Mouse (Mus musculus) c-Kit-positive CD71-positive TER-119-positive erythroid progenitor cells, embryonic 14.5 days (primary cell): ENCODE data around the gene Tnpo1.
"Not testable (repeated sequence)": the region's sequence is repeated elsewhere in the genome, so short reads cannot be mapped to it uniquely, and the experiment has no call there.

ENCODE experiments used
- DNase-seq: peaks from one replicate; pipeline ENCODE4 v3.0.0-alpha.2; 2013; ENCODE audit warnings: low spot score

Tnpo1 gene

DNA sequence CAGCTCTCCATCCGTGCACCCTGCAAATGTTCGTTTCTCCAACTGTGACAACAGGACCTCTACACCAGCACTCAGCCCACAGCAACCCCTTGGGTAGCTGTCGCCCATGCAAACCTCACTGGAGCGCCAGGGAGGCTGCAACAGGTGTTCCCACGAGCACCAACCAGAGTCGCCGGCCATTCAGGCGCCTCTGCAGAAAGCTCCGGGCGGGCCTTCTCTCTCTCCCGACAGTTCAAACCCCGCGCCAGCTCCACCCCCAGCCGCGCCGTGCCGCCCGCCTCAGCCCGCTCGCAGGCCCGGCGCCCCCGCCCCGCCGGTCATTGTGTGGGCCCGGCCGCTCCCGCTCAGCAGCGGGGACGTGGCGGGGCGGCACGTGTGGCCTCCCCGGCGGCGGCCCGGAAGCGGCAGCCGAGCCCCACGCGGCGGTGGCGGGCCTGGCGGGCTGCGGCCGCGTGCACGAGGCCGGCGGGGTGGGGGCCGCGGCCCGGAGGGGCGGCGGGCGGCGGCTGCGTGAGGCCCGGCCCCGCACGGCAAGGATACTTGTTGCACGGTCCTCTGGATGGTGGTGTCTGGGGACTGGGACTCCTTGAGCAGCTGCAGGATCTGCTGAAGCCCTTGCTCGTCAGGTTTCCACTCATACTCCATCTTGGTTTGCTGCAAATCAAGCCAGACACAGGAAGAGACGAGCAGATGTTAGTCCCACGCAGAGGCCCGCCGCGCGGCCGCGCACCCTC, 35.9 kb downstream of the Tnpo1 start:
- DNase-seq: peak; percentile 47

DNA sequence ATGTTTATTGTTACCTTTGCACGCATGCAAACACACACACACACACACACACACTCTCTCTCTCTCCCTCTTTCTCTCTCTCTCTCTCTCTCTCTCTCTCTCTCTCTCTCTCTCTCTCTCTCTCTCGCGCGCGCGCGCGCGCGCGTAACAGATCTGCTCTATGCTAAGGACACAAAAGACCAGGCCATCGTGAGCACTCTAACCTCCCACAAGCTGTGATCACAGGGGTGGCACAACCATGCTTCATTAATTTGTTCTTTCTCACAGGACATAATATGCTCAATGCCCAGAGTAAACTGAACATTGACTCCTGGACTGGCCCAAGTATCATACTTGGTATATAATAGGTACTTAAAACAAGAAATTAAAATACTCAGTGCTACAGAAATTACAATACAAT, 37.0 kb downstream of the Tnpo1 start:
- DNase-seq: no peak

DNA sequence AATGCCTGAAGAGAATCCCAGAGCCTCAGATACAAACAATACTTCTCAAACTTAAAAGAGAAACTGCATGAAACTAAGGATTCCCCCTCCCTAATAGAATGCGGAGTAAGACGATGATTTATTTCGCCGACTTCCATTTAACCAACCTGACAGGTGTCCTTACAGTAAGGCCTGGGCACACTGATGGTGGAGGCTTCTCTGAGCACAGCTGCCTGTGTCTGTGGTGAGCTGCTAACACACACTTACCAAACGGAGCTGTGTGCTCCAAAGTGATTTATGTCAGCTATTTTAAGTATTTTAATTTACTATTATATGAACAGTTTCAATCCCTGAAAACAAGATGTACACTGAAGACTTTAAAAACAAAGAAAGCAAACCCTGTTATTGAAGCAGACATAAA, 42.4 kb downstream of the Tnpo1 start:
- no peak for DNase-seq

DNA sequence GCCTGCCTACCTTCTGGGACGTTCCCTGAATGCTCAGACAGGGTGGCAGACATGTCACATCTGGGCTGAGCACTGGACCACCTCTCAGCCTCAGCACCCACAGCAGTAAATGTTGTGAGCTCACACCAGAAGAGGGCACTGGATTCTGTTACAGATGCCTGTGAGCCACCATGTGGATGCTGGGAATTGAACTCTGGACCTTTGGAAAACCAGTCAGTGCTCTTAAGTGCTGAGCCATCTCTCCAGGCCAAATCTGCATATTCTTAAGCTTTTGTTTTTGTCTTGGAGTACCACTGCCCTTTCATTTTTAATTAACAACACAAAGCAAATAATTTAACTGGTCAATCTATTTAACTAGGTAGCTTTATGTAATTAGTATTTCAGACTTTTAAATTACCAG, 44.2 kb downstream of the Tnpo1 start:
- DNase-seq: no peak

DNA sequence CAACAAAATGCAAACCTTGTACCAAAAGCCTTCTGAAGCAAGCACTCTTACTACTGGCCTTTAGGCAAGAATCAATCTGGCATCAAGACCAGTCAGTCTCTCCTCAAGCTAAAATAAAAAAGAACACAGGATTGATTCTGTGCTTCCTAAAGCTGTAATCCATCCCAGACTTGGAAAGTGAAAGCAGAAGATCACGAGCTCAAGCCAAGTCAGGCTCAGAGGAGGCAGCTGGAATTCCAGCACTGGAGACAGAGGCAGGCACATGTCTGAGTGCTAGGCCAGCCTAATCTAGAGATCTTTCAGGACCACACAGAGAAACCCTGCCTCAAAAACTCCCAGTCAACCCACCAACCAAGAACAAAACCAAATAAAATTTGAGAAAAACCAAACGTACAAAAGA, 45.8 kb downstream of the Tnpo1 start:
- DNase-seq: no peak

DNA sequence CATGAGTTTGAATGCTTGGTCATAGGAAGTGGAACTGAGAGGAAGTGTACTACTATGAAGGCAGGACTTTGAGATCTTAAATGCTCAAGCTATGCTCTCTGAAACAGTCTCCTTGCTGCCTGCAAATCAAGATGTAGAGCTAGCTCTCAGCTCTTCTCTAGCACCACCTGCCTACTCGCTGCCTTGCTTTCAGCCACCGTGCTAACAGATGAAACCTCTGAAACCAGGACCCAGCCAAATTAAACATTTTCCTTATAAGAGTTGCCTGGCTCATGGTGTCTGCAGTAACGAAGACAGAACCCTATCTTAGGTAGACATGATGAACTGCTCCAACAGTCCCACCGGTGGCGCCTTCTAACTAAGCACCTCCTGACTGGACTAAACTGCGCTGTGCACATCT, 46.8 kb downstream of the Tnpo1 start:
- no peak for DNase-seq

DNA sequence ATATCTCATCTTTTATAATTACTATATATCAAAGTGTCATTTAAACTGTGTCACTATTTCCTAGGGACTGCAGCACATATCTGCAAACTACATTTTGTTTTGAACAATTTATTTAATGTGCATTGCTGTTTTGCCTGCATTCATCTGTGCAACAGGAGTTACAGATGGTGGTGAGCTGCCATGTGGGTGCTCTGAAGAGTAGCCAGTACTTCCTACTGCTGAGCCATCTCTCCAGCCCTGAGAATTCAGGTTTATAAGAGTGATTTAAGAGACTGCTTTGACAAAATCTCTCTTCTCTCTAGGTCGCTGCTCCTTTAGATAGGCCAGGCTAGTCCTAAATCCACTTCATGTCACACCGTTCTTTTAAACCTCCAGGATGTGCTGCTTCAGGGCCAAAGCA, 49.0 kb downstream of the Tnpo1 start:
- DNase-seq: no peak

DNA sequence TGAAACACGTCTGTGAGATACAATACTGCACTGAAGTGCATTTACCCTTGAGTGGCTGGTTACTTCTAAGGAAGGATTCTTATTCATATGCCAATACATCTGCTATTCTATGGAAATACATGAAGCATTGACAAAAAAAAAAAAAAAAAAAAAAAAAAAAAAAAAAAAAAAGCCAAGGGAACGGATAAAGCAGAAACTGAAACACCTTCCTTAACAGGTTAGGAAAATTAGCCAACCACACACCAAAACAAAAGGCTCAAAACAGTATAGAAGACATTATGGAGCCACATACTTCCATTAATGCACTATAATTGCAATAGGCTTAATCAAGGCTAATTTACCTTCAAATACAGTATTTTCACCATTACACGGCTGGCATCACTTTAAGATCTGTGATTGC, 51.5 kb downstream of the Tnpo1 start:
- DNase-seq: no peak

DNA sequence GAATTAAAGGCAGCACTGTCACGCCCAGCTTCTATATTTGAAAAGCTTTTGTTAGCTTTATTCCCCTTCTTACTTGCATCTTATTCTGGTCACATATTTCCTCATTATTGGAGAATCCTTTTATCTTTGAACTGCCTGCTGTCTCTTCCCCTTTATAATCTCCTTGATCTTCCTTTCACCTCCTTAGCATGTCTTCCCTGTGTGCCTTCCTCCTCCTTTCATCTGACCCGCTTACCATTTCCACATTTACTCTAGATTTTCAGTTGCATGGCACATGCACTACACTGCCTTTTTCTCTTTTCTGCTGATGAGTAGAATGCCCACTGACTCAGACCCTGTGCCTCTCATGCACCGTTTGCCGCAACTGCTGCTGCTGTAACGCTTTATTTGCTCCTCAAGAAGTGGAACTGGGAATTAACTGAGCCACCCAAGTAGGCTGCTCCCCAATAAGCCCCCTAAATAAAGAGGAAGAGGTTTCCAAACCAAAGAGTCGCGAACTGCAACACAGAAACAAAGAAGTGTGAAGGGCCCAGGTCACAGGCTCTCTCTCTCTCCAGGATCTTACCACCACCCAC, 53.8 kb downstream of the Tnpo1 start:
- no peak for DNase-seq

DNA sequence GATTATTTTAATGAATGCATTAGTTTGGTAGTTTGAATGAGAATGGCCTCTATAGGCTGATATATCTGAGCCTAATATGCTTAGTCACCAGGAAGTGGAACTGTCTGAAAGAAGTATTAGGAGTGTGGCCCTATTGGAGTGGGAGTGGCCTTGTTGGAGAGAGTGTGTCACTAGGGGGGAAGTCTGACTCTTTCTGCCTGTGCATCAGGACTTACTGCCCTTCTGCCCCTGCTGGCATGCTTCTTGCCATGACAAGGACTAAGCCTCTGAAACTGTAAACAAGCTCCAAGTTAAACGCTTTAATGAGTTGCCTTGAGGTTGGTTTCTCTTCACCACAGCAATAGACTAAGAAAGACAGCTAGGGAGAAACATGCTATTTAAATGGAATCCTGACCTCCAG, 54.9 kb downstream of the Tnpo1 start:
- no peak for DNase-seq

DNA sequence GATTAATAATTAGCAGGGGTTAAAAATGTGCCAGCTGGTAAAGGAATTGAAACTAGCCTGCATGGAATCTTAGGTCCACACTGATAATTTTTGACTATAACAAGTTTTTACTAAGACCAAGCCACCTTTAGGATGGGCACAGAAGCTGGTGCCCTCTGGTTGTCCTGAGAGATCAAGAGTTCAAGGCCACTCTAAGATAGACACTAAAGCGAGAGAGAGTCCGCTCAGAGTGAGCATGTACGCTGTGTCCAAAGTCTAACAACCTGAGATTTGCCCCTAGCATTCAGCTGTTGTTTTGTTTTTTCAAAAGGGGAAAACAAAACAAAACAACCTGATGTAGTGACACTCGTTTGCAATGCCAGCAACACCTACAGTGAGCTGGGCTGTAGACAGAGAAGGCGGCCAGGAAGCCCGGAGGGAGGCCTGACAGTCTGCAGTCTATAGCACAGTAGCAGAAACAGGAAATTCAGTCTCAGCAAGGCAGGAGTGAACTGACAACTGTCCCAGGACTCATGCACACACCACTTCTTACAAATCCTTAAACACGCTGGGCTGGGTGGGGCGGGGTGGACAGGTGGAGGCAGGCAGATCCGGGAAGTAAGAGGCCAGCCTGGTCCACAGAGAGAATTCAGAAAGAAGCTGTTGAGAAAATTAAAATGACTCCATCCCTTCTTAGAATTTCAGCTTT, 57.8 kb downstream of the Tnpo1 start:
- no peak for DNase-seq

DNA sequence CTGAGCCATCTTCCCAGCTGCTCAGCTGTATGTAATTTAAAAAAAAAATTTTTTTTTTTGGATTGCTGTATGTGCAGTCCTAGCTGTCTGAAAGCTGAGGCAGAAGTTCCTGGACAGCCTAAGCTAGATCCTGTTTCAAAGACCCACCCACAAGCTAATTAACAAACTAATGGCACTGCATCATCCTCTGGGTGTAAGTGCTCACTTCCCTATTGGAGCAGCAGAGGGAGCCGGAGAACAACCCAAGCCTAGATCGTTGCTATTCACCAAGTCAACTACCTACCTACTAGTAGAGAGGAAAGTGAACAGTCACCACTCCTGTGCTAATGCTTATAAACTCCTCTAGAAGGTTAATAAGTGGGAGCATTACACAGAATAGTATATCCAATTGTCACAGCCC, 58.4 kb downstream of the Tnpo1 start:
- DNase-seq: peak; percentile 64

DNA sequence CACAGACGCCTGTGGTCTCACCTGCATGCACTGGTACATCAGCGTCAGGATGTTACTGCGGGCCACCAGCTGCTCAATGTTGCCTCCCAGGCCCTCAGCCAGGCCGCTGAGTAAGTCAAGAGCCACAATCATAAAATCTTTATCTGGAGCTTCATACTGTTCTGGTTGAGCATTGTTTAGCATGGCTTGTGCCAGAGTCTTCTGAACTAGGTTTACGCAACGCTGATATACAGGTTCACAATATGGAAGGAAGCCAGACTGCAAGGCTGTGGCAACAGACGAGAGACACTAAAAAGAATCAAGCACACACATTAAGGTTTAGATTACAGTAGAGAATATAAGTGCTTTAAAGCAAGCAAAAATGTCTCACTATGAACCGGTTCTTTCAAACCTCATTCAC, 70.9 kb downstream of the Tnpo1 start:
- no peak for DNase-seq

DNA sequence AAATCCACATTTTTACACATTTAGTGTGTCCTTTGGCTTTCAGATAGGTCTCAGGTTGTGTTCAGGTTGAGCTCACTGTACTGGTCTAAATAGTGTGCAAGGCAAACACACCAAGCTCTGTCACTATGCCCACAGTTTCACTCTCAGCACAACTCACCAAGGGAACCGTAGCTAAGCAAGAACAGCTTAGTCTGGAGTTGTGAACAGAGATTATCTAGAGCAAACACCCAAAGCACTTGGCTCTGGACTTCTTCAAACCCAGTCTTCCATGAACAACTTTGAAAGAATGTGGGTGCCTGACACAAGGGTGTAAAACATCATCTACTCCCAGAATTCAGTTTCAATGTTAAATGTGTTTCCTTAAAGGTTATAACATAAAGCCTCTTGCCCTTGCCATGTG, 80.4 kb downstream of the Tnpo1 start:
- no peak for DNase-seq

DNA sequence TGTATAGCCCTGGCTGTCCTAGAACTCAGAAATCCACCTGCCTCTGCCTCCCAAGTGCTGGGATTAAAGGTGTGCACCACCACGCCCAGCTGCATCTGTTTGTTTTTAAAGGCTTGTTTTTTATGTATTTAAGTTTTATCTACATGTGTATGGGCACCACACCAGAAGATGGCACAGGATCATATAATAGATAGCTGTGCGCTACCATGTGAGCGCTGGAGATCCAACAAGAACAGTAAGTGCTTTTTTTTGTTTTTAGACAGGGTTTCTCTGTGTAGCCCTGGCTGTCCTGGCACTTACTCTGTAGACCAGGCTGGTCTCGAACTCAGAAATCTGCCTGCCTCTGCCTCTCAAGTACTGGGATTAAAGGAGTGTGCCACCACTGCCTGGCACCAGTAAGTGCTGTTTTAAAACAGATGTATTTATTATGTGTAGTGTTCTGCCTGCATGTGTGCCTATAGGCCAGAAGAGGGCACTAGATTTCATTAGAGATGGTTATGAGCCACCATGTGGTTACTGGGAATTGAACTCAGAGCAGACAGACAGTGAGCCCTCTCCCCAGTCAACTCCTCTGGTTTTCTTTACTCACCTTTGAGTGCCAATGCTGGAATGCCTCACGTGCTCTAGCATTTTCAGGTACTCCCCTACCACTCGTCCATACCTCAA, 89.6 kb downstream of the Tnpo1 start:
- DNase-seq: peak; percentile 34

DNA sequence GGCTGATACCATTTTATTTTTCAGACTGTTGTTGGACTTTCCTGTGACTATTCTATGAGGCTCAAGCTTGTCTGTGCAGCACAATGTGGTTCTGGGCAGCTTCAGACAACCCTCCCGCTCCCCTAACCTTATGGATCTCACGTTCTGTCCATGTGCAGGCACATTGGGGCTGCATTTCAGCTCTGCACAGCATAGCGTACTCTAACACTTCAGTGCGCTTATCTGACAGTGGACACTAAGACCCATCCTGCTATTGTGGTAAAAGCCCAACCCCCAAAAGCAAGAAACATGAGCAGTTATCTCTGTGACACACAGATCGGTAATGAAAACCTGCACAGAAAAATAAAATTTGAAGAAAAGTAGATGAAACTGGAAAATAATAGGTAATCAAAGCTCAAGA, 90.4 kb downstream of the Tnpo1 start:
- no peak for DNase-seq

DNA sequence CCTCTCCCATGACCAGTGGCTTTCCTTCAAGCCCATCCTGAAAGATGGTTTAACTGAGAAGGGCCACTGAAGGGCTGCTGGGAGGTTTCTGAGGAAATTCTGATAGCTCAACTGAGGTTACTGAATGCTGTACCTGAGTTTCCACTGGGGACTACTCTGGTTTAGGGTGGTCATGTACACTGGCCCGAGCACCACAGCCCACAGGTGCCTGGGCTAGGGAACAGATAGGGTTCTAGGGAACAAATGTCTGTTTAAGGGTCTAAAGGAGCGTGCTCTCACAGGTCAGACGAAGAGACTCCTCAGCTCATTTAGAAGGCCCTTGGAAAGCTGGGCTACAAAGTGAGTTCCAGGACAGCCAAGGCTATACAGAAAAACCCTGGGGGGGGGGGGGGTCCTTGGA, 91.5 kb downstream of the Tnpo1 start:
- DNase-seq: no peak

DNA sequence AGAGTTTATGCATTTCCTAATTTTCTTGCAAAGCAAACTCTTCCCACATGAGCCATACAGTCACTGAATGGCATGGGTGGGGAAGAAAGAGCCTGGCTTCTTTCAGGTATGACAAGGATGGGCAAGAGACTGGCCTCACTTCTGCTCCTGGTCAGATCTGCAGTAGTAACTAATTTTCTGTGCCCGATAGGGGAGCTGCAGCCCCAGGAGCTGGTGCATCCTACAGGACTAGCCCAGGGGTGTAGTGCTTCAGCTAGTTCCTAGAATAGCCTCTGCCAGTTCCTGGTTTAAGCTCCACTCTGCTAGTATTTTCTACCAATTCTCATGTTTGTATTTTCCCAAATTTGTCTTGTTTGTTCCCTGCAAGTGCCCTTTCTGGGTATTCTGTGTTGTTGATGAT, 92.0 kb downstream of the Tnpo1 start:
- no peak for DNase-seq

DNA sequence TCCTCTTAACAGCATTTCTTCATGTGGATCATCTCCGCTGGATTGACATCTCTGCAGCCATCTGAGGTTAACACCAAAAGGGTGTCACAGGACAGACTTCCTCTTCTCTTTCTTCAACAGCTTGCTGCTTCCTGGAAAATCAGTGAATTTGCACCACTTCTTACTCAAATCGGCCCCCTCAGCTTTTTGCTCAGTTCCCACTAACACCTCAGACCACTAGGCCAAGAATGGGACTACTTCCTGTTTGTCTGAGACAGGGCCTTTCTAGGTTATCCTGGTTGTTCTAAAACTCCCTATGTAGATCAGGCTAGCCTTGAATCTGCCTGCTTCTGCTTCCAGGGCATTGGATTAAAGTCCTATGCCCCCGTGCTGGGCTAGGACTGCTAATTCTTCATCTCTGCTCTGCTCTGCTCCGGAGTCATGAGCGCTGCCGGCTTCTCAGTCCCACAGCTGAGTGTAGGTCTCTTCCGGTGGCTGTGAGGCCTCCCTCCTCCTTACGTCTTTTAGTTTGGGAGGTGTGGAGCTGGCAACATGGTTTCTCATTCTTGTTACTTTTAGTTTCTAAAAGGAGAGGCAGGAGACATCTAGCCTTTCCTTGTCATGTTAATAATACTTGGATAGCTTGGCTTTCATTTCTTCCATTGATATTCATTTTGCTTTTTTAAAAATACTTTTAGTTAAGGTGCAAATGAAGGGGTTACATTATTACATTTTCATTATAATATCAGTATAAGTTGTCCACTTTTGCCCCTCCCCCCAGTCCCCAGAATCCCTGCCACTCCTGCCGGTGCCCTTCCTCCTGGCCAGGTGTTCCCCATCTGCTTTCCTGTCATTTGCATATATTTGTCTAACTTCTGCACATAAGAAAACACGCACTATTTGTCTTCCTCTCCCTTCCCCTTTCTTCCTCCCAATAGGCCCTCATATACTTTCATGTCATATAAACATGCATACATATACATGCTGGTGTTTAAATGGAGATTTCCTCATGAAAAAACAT, 93.4 kb downstream of the Tnpo1 start:
- no peak for DNase-seq

DNA sequence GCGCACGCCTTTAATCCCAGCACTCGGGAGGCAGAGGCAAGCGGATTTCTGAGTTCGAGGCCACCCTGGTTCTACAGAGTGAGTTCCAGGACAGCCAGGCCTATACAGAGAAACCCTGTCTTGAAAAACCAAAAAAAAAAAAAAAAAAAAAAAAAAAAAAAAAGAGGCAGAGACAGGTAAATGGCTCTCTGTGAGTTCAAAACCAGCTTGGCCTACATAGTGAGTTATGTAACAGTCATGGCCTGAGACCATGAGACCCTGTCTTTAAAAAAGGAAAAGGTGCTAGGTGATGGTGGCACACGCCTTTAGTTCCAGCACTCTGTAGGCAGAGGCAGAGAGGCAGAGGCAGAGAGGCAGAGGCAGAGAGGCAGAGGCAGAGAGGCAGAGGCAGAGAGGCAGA, 97.2 kb downstream of the Tnpo1 start:
- not testable (repeated sequence) for DNase-seq

DNA sequence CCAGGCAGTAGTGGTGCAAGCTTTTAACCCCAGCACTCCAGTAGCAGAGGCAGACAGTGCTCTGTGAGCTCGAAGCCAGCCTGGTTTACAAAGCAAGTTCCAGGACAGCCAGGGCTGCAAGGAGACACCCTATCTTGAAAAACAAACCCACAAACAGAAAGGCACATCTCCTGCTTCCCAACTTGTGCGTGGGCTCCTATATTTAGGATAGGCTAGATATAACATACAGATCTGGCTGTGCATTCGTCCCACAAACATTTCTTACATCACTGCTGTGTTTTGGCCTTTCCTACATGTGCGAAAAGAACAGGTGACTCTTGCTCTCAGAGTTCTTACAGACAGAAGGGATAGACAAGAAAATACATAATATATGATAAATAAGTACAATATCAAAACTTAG, 100.6 kb downstream of the Tnpo1 start:
- DNase-seq: no peak

DNA sequence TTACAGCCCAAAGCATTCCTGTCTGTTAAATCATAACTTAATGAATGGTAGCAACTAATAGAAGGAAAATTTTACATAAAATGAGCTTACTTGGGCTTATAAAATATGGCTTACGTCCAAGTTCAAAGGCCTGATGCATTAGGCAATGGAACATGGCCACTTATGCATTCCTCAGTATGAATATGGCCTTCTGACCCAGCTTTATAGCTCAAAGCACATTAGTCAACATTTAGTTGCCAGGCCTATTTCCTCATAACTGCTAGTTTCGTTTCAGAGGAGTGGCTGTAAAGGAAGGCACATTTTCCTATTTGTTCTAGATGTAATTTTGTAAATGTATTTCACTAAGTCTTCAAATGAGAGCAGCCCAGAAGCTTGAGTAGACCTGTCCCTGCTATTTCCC, 107.1 kb downstream of the Tnpo1 start:
- DNase-seq: no peak
